Mouse (Mus musculus): Measurements from ENCODE around the gene Hint2.

The Hint2 gene

DNA sequence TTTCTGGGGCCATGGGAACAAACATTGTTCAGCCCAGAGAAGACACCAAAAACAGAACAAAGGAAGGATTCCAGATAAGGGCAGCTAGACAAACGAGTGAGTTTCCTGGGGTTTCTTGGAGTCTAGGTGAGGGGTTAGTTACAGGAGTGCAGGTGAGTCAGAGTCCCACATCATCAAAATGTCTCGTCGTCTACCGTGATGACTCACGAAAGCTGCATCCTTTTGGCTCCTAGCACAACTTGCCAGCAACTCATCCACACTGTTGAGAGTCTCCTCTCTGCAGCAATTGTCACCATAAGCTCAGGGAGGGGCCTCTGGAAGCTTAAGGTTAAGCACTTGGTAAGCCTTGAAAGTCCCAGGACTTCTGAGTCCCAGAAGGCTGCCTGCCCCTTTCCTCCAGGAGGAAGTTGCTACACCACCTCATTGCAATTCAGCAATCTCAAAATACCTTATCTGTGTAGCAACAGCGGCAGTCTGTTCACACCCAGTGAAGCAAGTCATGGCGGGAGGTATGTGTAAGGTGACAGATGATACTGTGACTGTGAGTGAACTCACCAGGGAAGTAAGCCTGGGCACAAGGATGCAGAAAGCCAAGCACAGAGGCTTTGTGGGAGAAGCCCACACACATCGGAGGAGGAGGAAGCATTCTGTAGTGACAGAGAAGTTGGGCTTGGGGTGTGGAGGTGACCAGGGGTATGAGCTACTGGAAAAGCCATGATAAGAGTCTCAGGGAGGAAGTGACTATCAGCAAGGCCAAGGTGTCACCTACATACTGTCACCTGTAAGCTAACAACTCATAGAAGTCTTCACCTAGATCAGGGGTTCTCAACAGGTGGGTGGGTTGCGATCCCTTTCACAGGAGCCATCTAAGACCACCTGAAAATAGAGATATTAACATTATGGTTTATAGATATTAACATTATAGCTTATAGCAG is 51.2 kb downstream of the Hint2 start:
- DNase-seq (ENCODE audit: low spot score), result no peak
